Mouse (Mus musculus) CH12.LX (cell line): Measurements from ENCODE around the gene Ptpn11.

ENCODE experiments used
- BHLHE40 ChIP-seq: IDR thresholded peaks from 2 replicates; pipeline ENCODE4 v1.6.1; 2011; ENCODE audit warnings: mild to moderate bottlenecking, low read depth, low read length, improper control_type of control experiment
- CHD1 ChIP-seq: IDR thresholded peaks from 2 replicates; pipeline ENCODE4 v1.6.1; 2012; ENCODE audit warnings: low read depth, low read length, improper control_type of control experiment, inconsistent platforms
- CTCF ChIP-seq, 2 experiments: IDR thresholded peaks in 1 of 2; conservative IDR thresholded peaks in 1 of 2; 2 replicates each; pipeline ENCODE4 v1.5.1; 2011 to 2012; ENCODE audit warnings: low read depth in 2 of 2, low read length in 2 of 2, improper control_type of control experiment in 1 of 2, inconsistent platforms in 1 of 2, mild to moderate bottlenecking in 1 of 2, moderate library complexity in 1 of 2
- E2F4 ChIP-seq: IDR thresholded peaks from 2 replicates; pipeline ENCODE4 v1.6.1; 2011; ENCODE audit warnings: low read depth, low read length, improper control_type of control experiment; ENCODE audit not compliant: insufficient replicate concordance
- EP300 ChIP-seq: IDR thresholded peaks from 2 replicates; pipeline ENCODE4 v1.6.1; 2011; ENCODE audit warnings: low read length, improper control_type of control experiment
- GABPA ChIP-seq: IDR thresholded peaks from 2 replicates; pipeline ENCODE4 v1.6.1; 2012; ENCODE audit warnings: low read depth, low read length, improper control_type of control experiment, inconsistent platforms; ENCODE audit not compliant: insufficient replicate concordance
- MAX ChIP-seq: IDR thresholded peaks from 2 replicates; pipeline ENCODE4 v1.6.1; 2011; ENCODE audit warnings: low read length, improper control_type of control experiment
- PAX5 ChIP-seq: IDR thresholded peaks from 2 replicates; pipeline ENCODE4 v1.6.1; 2012; ENCODE audit warnings: low read length, inconsistent platforms, mixed read lengths
- POLR2A ChIP-seq: IDR thresholded peaks from 2 replicates; pipeline ENCODE4 v1.6.1; 2011; ENCODE audit warnings: low read depth, mild to moderate bottlenecking, improper control_type of control experiment, low read length
- RAD21 ChIP-seq: IDR thresholded peaks from 2 replicates; pipeline ENCODE4 v1.6.1; 2011; ENCODE audit warnings: low read depth, mild to moderate bottlenecking, low read length, improper control_type of control experiment, moderate library complexity
- SMC3 ChIP-seq: IDR thresholded peaks from 2 replicates; pipeline ENCODE4 v1.6.1; 2011; ENCODE audit warnings: low read depth, low read length, improper control_type of control experiment
- TCF12 ChIP-seq: IDR thresholded peaks from 2 replicates; pipeline ENCODE4 v1.6.1; 2014; ENCODE audit warnings: low read depth, mild to moderate bottlenecking, inconsistent platforms, low read length, improper control_type of control experiment
- ZC3H11A ChIP-seq: IDR thresholded peaks from 2 replicates; pipeline ENCODE4 v1.6.1; 2012; ENCODE audit warnings: low read depth, mild to moderate bottlenecking, inconsistent platforms, low read length, improper control_type of control experiment
- ZMIZ1 ChIP-seq: IDR thresholded peaks from 2 replicates; pipeline ENCODE4 v1.6.1; 2012; ENCODE audit warnings: low read depth, mild to moderate bottlenecking, inconsistent platforms, low read length, improper control_type of control experiment

DNA sequence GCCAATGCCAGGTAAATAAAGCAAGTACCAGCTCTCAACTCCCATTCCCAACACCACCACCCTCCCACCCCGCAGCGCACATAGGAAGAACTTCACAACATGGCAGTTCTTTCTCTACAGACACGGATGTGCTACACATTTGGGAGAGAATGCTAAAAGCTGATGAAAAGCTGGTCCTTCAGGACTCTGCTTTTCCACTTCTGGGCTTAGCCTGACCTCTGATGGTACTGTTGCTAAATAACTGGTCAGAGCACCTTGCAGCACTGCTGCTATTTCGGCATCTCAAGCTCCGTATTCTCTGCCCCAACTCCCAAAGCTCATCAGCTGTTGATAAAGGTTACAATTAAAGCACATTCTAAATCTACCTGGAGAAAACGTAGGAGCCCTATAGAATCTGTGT lies 24.3 kb downstream of the Ptpn11 start:
- TF ChIP-seq CTCF (conservative IDR thresholded peaks at IDR 0.05 in 1 of 2, IDR thresholded peaks at IDR 0.05 in 1 of 2; ENCODE audit: low read depth in 2 of 2, low read length in 2 of 2) = no peak
- TF ChIP-seq ZC3H11A = no peak
- no peak for TF ChIP-seq MAX
- TF ChIP-seq POLR2A = no peak
- no peak for TF ChIP-seq SMC3
- TF ChIP-seq PAX5 = no peak
- no peak for TF ChIP-seq BHLHE40
- TF ChIP-seq RAD21 = no peak
- no peak for TF ChIP-seq E2F4
- no peak for TF ChIP-seq TCF12
- TF ChIP-seq CHD1 = no peak
- TF ChIP-seq ZMIZ1 = no peak
- no peak for TF ChIP-seq EP300
- TF ChIP-seq GABPA = no peak
